Mouse (Mus musculus): ENCODE data around the gene Gm20219.

DNA sequence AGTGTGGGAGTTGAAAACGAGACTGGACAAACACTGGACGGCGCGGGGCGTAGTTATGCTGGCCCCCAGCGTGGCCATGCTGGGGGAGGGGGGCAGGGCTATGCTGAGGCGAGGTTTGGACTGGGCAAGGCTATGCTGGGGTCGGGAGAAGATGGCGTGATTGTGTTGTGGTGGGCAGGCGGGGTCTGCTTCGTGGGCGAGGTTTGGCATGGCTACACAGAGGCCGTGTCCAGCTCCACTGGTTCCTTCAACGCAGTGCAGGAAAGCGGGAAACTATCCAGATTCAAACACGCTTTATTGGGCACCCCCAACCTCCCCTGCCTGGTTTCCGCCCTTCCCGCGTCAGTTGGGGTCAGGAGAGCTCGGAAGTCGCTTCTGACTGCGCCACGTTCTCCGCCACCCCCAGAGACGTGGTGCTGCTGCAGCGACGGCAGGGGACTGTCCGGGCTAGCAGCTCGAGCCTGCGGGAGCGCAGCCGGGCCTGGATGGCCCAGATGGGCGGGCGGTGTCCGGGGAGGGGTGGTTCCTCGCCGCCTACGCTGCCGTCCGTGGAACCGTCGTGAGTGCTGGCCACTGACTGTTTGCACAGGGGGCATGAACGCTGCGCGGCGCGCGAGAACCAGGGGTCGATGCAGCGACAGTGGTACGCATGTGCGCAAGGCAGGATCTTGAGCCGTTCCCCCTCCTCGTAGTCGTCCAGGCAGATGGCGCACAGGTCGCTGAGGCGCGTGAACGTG is 43.0 kb downstream of the Gm20219 start:
- TF ChIP-seq POLR2A (IDR thresholded peaks at IDR 0.05; ENCODE audit: control insufficient read depth in 1 of 2, insufficient read depth in 1 of 2, low read depth in 1 of 2, low read length in 2 of 2, poor library complexity in 1 of 2) (no peak), TBP (IDR thresholded peaks at IDR 0.05; ENCODE audit: low read depth, low read length) (no peak), EP300 (IDR thresholded peaks at IDR 0.05; ENCODE audit: low read depth in 1 of 2, low read length in 2 of 2) (no peak), JUND (IDR thresholded peaks at IDR 0.05; ENCODE audit: low read depth, low read length) (no peak), MYC (IDR thresholded peaks at IDR 0.05; ENCODE audit: low read depth, low read length) (no peak)

Measured in MEL (cell line).